Mouse (Mus musculus) mature B cell (primary cell): ENCODE measurements at regions not wholly inside any gene's neighbourhood (a gene's known extent, or its start where the extent isn't known, plus 50 kb on each side); places are given as distances from the start of the nearest gene placed in this dataset.

ENCODE experiments used
- in situ Hi-C: fragments of 300-500 bp; cut with MboI; formaldehyde crosslinking; loops from 2 replicates; pipeline ENCODE4 v1.14.3; 2019

DNA sequence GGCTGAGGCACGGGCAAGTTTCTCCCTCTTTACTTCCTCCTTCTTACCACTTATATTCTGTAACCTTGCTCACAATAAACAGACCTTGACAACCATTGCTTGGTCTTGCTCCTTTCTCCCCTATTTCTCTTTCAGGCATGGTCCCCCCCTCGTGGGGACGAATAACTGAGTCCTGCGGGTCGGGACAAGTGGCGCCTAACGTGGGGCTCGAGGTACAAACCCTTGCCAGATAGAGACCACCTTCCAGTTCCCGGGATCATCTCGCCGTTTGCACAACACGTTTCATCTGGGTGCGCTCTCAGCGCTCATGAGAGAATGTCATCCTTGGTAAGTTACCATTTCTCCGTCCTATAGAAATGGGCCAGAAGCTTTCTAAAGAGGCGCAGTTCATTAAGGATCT is 79.6 kb upstream of the Foxn3 start:
- in situ Hi-C loops = no loop called here

DNA sequence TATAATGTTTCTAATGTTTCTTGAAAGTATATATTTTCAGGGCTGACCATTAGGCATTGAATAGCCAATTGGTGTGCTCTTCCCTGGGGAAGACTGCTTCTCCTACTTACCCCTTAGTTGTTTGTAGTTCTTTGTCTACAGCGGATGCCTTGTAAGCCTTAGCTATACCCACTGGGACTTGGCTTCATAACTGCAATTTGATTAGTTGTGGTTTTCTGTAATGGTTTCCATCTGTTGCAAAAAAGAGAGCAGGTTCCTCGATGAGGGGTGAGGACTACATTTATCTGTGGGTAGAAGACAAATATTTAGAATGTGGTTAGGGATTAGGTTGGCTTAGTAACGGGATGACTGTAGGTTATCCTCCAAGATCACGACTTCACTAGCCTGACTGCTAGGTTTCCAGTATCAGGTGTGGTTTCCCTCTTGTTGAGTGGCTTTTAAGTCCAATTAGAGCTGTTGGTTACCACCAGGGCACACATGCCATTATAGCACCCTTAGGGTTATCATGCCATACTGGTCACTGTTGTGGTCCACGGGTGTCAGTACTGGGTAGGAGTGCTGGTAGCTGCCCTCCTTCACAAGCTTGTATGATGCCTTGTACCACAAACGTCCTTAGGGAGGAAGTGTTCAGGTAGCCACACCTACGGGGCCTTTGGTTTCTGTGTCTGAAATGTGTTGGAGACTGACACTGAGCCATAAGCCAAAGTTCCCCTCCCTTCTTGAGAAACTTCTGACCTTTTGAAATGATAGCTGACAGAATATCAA is 78.9 kb upstream of the Foxn3 start:
- in situ Hi-C loops = no loop called here

DNA sequence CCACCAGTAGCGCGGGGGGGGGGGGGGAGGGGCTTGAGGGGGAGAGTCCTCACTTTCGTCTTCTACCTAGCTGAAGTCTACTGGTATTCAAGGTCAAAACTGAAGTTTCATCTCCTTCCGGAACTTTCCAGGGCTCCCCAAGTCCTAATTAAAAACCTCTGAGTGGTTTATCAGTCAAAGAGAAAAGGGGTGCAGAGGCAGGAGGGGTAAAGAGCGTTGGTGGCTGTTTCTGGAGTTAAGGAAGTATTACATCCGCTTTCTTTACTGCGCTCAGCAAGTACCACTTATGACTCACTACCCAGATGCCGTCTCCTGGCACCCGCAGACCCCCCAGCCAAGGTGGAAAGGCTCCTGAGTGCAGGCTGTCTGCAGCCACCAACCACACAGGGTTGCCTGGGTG is 77.9 kb upstream of the Foxn3 start:
- in situ Hi-C loops = no loop called here

DNA sequence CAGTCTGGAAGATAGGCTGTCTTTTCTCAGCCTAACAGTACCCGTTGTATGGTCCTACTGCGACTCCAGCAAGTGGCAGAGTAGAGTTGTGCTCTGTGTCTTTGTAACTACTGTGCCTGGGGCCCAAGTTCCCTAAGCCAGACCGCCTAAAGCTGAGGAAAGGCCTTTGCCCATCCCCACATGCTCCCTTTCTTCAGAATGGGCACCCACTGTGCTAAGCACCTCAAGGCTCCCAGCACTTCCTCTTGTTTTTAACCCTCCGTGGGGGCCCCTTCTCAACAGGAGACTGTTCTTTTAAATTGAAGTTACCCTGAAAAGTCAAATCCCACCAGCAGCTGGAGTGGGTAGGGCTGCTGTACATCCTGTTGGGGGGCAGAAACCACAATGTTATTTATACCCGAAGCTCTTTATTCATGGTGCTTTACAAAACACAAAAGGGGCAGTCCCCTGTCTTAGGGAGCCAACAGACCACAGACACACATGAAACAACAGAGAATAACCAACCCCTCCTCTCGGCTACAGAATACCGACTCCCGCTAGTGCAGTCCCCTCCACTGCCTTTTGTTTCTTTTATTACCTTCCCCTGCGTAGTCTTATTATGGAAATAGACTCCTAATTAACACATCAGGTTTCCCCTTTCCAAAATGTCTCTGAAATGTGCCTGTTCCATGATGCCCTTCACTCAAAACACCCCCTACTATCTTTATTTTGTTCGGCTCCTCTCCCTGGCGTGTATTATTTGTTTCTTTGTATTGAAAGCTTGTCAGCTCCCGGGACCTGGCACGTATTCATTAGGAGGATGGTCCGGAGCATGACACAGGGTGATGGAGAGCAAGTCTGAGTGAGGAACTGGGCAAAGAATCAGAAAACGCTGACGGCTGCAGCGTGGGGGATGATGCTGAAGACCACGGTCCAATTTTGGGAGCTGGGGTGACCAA is 77.1 kb upstream of the Foxn3 start:
- in situ Hi-C loops = no loop called here

DNA sequence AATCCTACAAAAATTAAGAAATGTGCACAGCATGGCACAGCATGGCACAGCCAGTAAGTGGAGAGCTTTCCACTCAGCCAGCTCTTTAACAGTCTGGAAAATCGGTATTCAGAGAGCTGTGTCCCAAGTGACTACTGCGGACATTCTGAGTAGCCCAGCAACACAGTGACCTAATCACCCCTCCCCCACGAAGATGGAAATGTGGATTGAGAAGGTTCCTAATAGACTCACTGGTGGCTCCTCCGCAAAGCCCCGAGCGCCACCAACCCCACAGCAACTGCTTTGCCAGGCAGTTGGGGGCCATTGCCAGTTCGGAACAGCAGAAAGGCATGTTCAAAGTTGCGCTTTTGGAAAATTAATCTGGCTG is 76.4 kb upstream of the Foxn3 start:
- in situ Hi-C loops = no loop called here

DNA sequence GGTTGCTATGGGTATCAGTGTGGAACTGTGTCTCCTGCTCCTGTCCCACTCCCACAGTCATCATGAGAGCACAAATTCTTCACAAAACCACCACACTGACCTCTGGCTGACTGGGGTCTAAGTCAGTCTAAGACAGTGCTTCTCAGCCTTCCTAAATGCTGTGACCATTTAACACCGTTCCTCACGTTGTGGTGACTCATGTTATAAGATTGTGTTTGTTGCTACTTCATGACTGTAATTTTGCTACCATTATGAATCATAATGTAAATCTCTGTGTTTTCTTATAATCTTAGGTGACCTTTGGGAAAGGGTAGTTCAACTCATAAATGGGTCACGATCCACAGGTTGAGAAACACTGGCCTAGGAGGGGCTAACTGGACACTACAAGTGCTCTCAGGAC is 75.7 kb upstream of the Foxn3 start:
- in situ Hi-C loops = no loop called here

DNA sequence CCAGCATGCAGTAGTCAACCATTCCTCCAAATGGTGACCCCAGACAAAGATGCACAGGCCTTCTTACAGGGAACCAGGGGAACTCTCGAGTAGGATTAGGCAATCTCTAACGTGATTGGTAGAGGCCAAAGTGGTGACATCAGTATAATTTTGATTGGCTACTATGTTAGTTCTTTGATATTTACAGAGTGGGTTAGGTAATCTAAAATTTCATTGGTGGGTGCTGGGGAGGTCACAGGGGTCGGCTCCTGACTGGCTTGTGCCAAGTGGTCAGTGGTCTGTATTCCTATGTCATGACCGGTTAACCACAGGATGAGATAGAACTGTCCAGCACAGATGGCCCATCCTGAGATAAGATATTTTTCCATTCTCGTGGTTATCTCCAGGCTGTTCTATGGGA is 74.6 kb upstream of the Foxn3 start:
- in situ Hi-C loops = no loop called here

DNA sequence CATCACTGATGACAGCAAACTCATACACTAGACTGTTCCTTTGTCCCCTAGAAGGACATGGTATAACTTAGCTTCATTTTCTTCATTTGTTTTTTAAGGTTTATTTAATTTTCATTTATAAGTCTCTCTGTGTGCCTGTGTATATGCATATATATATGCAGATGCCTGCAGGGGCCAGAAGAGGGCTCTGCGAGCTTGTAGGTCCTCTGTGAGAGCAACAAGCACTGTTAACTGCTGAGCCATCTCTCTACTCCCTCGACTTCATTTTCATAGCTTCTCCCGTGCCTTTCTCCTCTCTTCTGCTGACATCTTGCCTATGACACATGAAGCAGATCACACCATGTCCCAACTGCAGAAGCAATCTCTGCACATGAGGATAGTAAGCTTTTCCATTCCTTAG is 72.9 kb upstream of the Foxn3 start:
- in situ Hi-C loops = no loop called here

DNA sequence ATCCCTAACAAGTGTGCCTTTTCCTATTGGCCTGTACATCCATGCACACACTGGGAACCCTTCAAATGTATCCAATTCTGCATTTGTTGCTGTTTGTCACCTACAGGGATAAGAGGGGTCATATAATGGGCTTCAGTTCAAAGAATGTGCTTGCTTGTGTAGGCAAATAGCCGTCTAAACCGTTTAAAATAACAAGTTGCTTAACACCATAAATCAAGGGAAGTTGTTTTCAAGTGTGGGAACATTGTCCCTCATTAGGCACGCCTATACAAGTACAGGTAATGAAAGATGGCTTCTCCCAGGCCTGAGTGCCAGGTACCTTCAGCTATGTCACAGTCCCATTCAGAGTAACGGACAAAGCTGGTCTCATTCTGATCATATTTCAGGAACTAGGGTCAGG is 72.0 kb upstream of the Foxn3 start:
- in situ Hi-C loops = no loop called here

DNA sequence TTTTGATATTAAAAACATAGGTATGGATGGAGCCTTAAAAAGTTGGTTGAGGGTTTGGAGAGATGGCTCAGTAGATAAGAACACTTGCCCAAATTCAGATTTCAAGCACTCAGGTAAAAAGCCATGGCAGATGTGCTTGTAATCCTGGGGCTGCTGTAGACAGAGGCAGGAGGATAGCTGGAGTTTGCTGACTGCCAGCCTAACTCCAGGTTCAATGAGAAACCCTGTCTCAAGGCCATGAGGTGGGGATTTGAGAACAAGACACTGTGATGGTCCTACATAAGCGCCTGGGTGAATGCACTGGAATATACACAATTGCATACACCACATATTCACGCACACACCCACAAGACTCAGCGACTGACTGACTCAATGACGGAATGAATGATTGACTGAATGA is 71.3 kb upstream of the Foxn3 start:
- in situ Hi-C loops = no loop called here

DNA sequence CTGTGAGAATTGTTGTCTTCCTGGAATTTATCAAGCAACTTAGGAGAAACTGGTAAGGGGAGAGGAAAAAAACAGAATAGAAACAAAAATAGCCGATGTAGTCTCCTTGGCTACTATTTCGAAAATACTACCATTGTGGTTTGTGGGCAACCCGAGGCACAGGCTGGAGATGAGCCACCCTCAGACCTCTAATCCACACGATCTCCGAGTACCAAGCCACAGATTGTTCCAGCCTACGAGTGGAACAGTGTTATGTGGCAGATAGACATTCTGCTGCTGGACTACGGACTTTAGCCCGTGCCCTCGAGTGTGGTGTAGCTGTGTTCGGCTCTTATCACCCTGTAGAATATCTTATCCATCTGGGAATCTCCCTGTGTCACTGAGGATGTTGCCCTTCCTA is 70.3 kb upstream of the Foxn3 start:
- in situ Hi-C loops = no loop called here

DNA sequence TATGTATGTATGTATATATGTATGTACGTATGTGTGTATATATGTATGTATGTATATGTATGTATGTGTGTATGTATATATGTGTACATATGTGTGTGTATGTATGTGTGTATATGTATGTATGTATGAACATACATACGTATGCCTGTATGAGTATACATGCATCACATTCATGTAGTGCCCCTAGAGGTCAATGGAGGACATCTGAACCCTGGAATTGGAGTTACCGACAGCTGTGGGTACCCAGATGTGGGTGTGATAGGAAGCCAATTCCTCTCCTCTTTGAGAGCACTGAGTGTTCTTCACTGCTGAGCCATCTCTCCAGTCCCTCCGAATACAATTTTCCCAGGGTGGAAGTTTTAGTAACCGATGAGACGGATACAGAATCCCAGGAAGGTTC is 69.6 kb upstream of the Foxn3 start:
- in situ Hi-C loops = no loop called here

DNA sequence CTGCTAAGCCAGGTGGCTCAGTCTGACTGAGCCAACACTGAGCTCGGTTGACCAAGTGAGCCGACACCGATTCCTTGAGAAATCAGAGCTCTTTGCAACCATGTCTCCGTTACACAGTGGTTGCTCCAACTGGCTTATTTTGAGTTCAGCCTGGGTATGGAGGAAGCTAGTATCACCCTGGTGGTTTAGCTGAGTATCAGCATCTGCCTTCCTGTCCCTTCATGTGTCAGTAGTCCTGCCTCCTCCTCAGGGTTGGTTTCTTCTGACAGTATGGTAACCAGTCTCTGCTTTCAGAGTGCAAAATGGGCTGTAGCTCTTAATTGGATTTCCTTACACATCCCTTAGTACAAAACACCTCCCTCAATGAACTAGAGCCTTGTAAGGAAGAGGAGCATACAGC is 66.2 kb upstream of the Foxn3 start:
- in situ Hi-C loops = loop anchor here (5.0 kb wide), 1 partner anchor 67 kb away; the partner anchor contains the start of gene Foxn3

DNA sequence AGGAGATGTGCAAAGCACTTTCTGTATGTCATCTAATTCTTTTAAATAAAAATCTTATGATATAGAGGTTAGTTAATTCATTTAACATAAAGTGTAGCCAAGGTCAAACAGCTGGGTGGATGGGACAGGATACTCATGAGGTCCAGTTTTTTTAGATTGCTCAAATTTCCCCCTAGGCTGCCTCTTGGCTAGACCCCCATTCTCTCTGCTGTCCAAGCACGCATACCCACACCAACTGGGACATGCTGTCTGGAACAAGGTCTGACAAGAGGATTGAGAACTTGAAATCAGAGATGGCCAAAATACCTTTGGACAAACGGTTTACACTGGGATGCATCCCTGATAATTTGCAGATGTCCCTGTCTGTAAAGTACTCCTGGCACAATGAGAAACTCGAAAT is 65.0 kb upstream of the Foxn3 start:
- in situ Hi-C loops = loop anchor here (5.0 kb wide), 1 partner anchor 66 kb away; the partner anchor contains the start of gene Foxn3

DNA sequence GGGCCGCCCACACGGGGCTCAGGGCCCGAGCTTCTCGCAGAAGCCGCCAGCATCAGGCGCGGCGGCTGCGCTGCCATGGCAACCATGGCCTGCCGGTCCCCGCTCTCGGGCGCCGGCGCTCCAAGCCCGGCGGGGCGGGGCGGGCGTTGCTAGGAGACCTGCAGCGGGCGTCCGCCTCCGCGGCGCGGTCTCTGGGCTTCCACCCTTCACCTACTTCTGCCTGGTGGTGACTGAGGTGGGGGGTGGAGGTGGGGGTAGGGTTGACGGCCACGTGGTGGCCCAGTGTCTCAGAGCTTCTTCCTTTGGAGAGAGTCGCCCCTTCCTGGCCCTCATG is 64.5 kb upstream of the Foxn3 start:
- in situ Hi-C loops = loop anchor here (5.0 kb wide), 1 partner anchor 66 kb away; the partner anchor contains the start of gene Foxn3

DNA sequence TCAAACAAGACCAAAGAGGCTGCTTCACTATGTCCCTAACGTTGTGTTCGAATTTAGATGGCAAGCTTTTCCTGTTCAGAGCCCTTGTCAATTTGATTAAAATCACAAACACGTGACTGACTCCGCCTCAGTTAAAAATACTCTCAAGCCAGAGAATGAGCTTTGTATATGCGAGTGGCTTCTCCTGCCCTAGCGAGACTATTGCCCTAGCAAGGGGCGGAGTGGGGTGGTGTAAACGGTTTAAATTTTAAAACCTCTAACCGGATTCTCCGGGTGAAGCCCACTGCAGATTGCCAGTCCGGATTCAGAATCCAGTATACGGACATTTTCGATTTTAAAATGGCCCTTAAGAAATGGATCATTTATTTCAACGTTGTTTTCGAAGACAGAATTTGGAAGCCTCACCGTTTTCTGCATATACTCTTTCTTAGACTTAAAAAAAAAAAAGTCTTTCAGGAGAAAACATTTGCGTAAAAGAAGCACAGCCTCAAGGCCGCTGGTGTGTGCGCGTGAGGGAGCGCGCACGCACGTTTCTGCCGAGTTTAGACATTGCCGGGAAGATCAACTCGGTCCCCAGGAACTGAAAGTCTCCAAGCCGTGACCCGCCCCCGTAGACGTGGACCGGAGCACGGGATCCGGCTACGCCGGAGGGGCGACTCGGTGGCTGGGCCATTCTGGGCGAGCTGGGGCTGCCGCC is 64.0 kb upstream of the Foxn3 start:
- in situ Hi-C loops = loop anchor here (5.0 kb wide), 1 partner anchor 65 kb away; the partner anchor contains the start of gene Foxn3

DNA sequence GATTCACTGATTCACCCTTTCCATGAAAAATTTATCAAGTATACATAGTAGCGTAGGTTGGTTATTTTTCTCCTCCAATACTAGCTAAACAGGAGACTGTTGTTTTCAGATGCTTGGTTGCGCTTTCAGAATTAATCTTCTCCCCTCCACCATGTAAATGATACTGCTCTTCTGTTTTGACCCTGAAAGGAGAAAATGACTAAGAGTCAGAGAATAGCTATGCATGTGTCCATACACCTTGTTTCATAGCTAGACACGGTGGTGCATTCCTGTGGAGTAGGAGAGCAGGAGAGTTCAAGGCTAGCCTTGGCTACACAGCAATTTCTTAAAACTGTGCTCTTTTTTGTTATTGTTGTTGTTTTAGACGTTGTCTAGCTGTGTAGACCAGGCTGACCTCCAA is 62.8 kb upstream of the Foxn3 start:
- in situ Hi-C loops = loop anchor here (5.0 kb wide), 1 partner anchor 64 kb away; the partner anchor contains the start of gene Foxn3

DNA sequence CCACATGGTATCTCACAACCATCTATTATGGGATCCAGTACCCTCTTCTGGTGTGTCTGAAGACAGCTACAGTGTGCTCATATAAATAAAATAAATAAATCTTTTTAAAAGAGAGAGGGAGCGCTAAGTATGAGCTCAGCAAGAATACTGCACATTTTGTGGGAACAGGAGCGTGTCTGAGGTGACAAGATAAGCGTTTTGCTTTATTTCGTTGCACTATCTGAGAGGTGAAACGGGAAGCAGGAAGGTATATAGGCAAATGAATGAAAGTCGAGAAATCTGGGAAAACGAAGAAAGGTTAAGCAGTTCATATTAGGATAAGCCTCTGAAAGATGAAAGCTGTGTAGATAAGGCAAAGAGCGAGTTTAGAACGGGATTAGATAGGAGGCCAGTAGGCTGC is 61.7 kb upstream of the Foxn3 start:
- in situ Hi-C loops = loop anchor here (5.0 kb wide), 1 partner anchor 63 kb away; the partner anchor contains the start of gene Foxn3

DNA sequence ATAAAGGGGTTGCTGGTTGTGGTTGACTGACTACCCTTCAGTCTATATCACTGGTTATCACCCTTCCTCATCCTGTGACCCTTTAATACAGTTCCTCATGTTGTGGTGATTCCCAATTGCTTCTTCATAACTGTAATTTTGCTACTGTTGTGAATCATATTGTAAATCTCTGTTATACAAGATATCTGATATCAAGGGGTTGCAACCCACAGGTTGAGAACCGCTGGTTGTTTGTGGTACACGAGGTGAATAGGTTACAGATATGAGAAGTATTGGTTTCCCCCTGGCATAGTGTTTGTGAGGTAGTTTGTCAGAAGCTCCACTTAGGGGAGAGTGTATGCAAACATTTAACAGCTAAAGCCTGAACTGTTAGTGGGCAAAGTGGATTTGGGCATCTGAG is 58.9 kb upstream of the Foxn3 start:
- in situ Hi-C loops = no loop called here

DNA sequence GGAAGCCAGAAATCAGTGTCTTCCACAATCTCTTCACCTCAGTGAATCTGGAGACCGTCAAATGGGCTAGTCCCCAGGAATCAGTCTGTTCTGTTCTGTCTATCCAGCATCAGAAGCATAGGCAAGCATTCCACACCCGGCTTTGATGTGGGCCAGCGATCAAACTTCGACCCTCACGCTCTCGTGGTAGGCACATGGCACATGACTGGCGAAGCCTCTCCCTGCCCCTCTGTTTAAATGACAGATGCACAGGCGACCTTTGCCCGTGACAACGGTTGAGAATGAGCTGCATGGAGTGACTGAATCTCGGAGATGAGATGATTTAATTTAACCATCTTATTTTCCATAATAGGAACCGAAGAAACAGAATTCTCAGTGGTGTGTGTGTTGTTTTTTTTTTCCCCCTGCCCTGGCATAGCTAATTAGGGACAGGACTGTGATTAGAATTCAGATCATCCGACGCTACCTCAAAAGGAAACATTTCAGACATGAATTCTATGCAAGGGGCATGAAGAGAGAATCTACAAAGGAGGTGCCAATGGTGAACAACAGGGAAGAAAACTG is 53.9 kb upstream of the Foxn3 start:
- in situ Hi-C loops = no loop called here

DNA sequence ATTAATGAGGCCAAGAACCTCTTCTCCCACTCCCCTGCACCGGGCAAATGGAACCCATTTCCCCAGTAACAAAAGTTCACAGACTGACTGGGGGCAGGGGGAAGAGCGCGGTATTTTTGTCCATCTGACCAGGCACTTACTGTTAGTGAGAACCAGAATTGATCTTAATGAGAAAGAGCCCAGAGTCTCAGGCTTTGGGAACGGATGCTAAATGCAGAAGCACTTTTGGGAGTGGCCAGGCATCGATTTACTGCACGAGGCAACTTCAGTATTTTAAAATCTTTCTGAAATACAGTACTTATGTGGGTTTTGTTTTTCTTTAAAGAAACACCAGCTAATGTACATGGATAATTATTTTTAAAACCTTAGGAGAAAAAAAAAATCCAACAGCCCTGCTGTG is 51.0 kb upstream of the Foxn3 start:
- in situ Hi-C loops = no loop called here
